Mouse (Mus musculus): ENCODE measurements around the gene Spata25. TPM values are rescaled to one million over a fixed set of nuclear protein-coding genes. Genes with fewer than 3 reads are reported as not detected.
A peak's percentile ranks its signal among the peaks of the same experiment; 100 is the strongest.

Spata25 gene
- polyA plus RNA-seq, 1 experiment from 2014 or later = not detected

- Histone ChIP-seq H3K4me2 (replicated peaks) (peak overlapping the region; percentile 63), H3K9ac (peak overlapping the region; percentile 66), H3K27ac (replicated peaks) (peak overlapping the region; percentile 91), H3K4me1 (peaks cover 17% of the 10 kb centered on the region), H3K4me3 (replicated peaks) (peak overlapping the region; percentile 85), H3K27me3 (no peaks in the 10 kb centered on the region), H3K9me3 (replicated peaks) (no peaks in the 10 kb centered on the region), H3K36me3 (peaks cover 46% of the 10 kb centered on the region)
- WGBS = 3% methylated on average over 10 of the region's 10 CpGs
- peak; percentile 48; the same call in 1 of the 2 replicates for ATAC-seq (ENCODE audit: insufficient number of reproducible peaks, low FRiP score, low TSS enrichment, low read depth)
Measured at GRCm38 (mm10) chr2:164823181-164823585, 5.2 kb downstream of the Spata25 start.

DNA sequence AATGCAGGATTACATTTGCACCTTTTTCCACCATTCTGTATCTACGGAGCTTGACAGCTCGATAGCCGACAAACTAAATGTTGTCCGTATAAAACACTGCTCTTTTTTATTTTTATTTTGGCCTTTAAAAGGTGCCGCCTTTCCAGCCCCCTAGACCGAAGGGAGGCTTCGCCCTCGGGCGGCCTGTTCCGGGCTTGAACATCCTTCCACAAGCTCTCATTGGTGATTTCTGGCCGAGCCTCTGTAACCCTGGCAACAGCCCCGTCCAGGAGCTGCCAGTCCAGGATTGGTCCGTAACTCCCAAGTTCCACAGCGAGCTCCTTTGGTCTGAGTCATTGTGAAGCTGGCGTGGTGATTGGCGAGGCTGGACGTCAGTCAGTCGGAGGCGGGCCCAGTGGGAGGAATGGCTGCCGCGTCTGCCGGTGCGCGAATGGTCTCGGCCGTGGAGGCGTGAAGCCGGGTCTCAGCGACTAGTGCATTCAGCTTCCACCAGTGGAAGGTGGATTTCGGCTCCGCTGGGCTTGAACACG lies 5.6 kb downstream of the Spata25 start, which contains the start of gene Zswim1:
Gene Zswim1, plus strand, starts transcription at position 51 of the 530 bp plus-strand sequence.
- no peaks in the 10 kb centered on the region for H3K9me3 ChIP-seq (replicated peaks)
- peak; percentile 98 for ATAC-seq (ENCODE audit: insufficient number of reproducible peaks, low FRiP score, low TSS enrichment, low read depth)
- H3K36me3 ChIP-seq = peaks cover 41% of the 10 kb centered on the region
- peak within 1 kb of the TSS; percentile 66 for H3K9ac ChIP-seq
- under 1% methylated on average over 32 of the region's 32 CpGs for WGBS
- H3K27ac ChIP-seq (replicated peaks) = peak within 1 kb of the TSS; percentile 91
- peaks cover 19% of the 10 kb centered on the region for H3K4me1 ChIP-seq
- peak within 1 kb of the TSS; percentile 63 for H3K4me2 ChIP-seq (replicated peaks)
- H3K27me3 ChIP-seq = no peaks in the 10 kb centered on the region
- peak within 1 kb of the TSS; percentile 85 for H3K4me3 ChIP-seq (replicated peaks)

DNA sequence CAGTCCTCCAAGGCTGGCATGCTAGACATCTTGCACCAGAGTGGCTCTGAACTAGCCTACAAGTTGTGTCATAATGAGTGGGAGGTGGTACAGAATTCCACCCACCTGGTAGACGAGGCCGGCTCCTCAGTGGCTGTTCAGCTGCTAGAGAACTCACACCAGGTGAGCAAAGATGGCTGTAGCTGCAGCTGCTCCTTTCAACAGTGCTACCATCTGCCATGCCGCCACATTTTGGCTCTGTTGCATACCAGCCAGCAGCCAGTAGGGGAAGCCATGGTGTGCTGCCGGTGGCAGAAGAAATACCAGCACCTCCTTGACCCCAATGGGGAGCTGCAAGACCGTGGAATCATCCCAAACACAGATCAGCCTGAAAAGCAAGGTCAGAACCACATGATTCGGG lies 7.3 kb downstream of the Spata25 start:
- ATAC-seq (ENCODE audit: insufficient number of reproducible peaks, low FRiP score, low TSS enrichment, low read depth) = no peak
- Histone ChIP-seq H3K9me3 (replicated peaks) (no peaks in the 10 kb centered on the region), H3K4me1 (peaks cover 27% of the 10 kb centered on the region), H3K36me3 (peaks cover 25% of the 10 kb centered on the region), H3K27ac (replicated peaks) (no peak overlapping the region), H3K27me3 (no peaks in the 10 kb centered on the region), H3K9ac (no peak overlapping the region), H3K4me2 (replicated peaks) (no peak overlapping the region), H3K4me3 (replicated peaks) (no peak overlapping the region)
- 80% methylated on average over 6 of the region's 6 CpGs for WGBS

- no peaks in the 10 kb centered on the region for H3K27me3 ChIP-seq
- H3K9ac ChIP-seq = no peak overlapping the region
- H3K4me1 ChIP-seq = peaks cover 16% of the 10 kb centered on the region; the same call in 1 of the 2 replicates
- H3K9me3 ChIP-seq (replicated peaks) = no peaks in the 10 kb centered on the region
- H3K4me2 ChIP-seq (replicated peaks) = no peak overlapping the region
- ATAC-seq (ENCODE audit: insufficient number of reproducible peaks, low FRiP score, low TSS enrichment, low read depth) = no peak
- H3K36me3 ChIP-seq = peaks cover 10% of the 10 kb centered on the region
- WGBS = 55% methylated on average over 5 of the region's 5 CpGs
- no peak overlapping the region for H3K27ac ChIP-seq (replicated peaks)
- no peak overlapping the region for H3K4me3 ChIP-seq (replicated peaks)
Measured at GRCm38 (mm10) chr2:164817703-164818102, 10.6 kb downstream of the Spata25 start.

GRCm38 (mm10) chr2:164817206-164817605 lies 11.1 kb downstream of the Spata25 start:
- H3K9me3 ChIP-seq (replicated peaks) = no peaks in the 10 kb centered on the region
- H3K4me3 ChIP-seq (replicated peaks) = no peak overlapping the region
- WGBS = 69% methylated on average over 6 of the region's 6 CpGs
- H3K4me2 ChIP-seq (replicated peaks) = no peak overlapping the region
- H3K36me3 ChIP-seq = peaks cover 10% of the 10 kb centered on the region
- ATAC-seq (ENCODE audit: insufficient number of reproducible peaks, low FRiP score, low TSS enrichment, low read depth) = no peak
- H3K27ac ChIP-seq (replicated peaks) = no peak overlapping the region
- H3K27me3 ChIP-seq = no peaks in the 10 kb centered on the region
- peaks cover 12% of the 10 kb centered on the region; the same call in 1 of the 2 replicates for H3K4me1 ChIP-seq
- H3K9ac ChIP-seq = no peak overlapping the region

- no peak overlapping the region for H3K4me2 ChIP-seq (replicated peaks)
- no peak overlapping the region for H3K9ac ChIP-seq
- ATAC-seq (ENCODE audit: insufficient number of reproducible peaks, low FRiP score, low TSS enrichment, low read depth) = no peak
- H3K27ac ChIP-seq (replicated peaks) = no peak overlapping the region
- WGBS = 89% methylated on average over 8 of the region's 8 CpGs
- H3K4me3 ChIP-seq (replicated peaks) = no peak overlapping the region
- H3K27me3 ChIP-seq = no peaks in the 10 kb centered on the region
- H3K4me1 ChIP-seq = 0 out of 2 replicates have a peak, but pooled peaks cover 9% of the 10 kb centered on the region
- H3K9me3 ChIP-seq (replicated peaks) = no peaks in the 10 kb centered on the region
- peaks cover 5% of the 10 kb centered on the region; the same call in 1 of the 2 replicates for H3K36me3 ChIP-seq
Measured at GRCm38 (mm10) chr2:164815821-164816220, 12.5 kb downstream of the Spata25 start.

GRCm38 (mm10) chr2:164815348-164815747 lies 13.0 kb downstream of the Spata25 start:
- no peak for ATAC-seq (ENCODE audit: insufficient number of reproducible peaks, low FRiP score, low TSS enrichment, low read depth)
- 0 out of 2 replicates have a peak, but pooled peaks cover 9% of the 10 kb centered on the region for H3K4me1 ChIP-seq
- no peak overlapping the region for H3K27ac ChIP-seq (replicated peaks)
- whole genome bisulfite sequencing = 86% methylated on average over 5 of the region's 5 CpGs
- no peaks in the 10 kb centered on the region for H3K9me3 ChIP-seq (replicated peaks)
- H3K4me2 ChIP-seq (replicated peaks) = no peak overlapping the region
- H3K27me3 ChIP-seq = no peaks in the 10 kb centered on the region
- H3K9ac ChIP-seq = no peak overlapping the region
- no peak overlapping the region for H3K4me3 ChIP-seq (replicated peaks)
- peaks cover under 1% of the 10 kb centered on the region; the same call in 1 of the 2 replicates for H3K36me3 ChIP-seq

DNA sequence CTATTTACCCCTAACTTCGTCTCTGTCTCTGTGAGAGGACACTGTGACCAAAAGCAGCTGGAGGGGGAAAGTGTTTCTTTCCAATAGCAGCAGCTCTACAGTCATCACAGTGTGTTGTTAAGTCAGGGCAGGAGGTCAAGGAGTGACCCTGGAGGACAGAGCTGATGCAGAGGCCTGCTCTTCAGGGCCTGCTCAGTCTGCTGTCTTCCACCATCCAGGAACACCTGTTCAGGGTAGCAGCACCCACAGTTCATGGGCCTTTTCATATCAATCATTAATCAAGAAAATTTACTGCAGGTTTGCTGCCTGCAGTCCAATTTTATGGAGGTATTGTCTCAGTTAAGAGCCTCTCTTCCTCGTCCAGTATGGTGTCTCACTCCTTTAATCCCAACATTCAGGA lies 14.8 kb downstream of the Spata25 start:
- no peak for ATAC-seq (ENCODE audit: insufficient number of reproducible peaks, low FRiP score, low TSS enrichment, low read depth)
- Histone ChIP-seq H3K9ac (no peak overlapping the region), H3K27me3 (no peaks in the 10 kb centered on the region), H3K4me1 (0 out of 2 replicates have a peak, but pooled peaks cover 9% of the 10 kb centered on the region), H3K4me3 (replicated peaks) (no peak overlapping the region), H3K4me2 (replicated peaks) (no peak overlapping the region), H3K27ac (replicated peaks) (no peak overlapping the region), H3K9me3 (replicated peaks) (no peaks in the 10 kb centered on the region), H3K36me3 (0 out of 2 replicates have a peak, but pooled peaks cover 6% of the 10 kb centered on the region)
- 58% methylated on average over 2 of the region's 2 CpGs for WGBS

DNA sequence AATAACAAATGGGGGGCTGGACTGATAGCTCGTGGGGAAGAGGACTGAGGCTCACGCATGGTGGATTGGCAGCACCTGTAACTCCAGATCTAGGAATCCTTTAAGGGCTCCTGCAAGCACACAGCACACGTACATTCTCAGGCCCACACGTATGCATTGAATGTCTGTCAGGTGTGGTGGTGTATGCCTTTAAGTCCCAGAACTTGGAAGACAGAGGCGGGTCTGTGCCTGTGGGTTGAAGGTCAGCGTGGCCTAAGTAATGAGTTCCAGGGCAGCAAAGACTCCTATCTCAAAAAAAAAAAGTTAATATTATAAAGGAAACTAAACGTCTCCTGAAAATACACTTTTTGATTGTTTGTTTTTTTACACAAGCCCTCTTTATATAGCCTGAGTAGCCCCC lies 21.7 kb downstream of the Spata25 start:
- Histone ChIP-seq H3K27ac (replicated peaks) (no peak overlapping the region), H3K4me1 (peaks cover 30% of the 10 kb centered on the region), H3K4me3 (replicated peaks) (no peak overlapping the region), H3K36me3 (peaks cover 16% of the 10 kb centered on the region), H3K4me2 (replicated peaks) (no peak overlapping the region), H3K27me3 (no peaks in the 10 kb centered on the region), H3K9me3 (replicated peaks) (no peaks in the 10 kb centered on the region), H3K9ac (no peak overlapping the region)
- WGBS = 59% methylated on average over 7 of the region's 7 CpGs
- no peak for ATAC-seq (ENCODE audit: insufficient number of reproducible peaks, low FRiP score, low TSS enrichment, low read depth)

DNA sequence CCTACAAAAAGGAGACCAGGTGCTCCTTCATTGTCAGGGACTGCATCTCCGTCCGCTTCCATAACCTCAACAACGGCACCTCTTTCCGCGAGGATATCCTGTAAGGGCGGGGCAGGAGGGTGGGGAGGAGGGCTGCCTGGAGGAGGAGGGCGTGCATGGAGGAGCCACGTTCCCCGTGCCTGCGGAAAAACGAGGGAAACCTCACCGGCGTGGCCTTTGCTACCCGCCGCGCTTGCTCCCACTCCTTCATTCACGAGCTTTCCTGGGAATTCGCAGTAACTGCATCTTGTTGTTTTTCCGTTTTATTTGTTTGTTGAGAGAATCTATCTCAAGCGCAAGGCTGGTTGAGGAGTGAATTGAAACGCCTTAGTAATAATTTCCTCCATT lies 23.0 kb downstream of the Spata25 start:
- Histone ChIP-seq H3K36me3 (peaks cover 28% of the 10 kb centered on the region), H3K4me3 (replicated peaks) (peak overlapping the region; percentile 92), H3K4me2 (replicated peaks) (peak overlapping the region; percentile 82), H3K9me3 (replicated peaks) (no peaks in the 10 kb centered on the region), H3K27me3 (no peaks in the 10 kb centered on the region), H3K9ac (peak overlapping the region; percentile 71), H3K4me1 (peaks cover 30% of the 10 kb centered on the region), H3K27ac (replicated peaks) (peak overlapping the region; percentile 86)
- peak; percentile 45 for ATAC-seq (ENCODE audit: insufficient number of reproducible peaks, low FRiP score, low TSS enrichment, low read depth)
- WGBS = 2% methylated on average over 21 of the region's 21 CpGs

DNA sequence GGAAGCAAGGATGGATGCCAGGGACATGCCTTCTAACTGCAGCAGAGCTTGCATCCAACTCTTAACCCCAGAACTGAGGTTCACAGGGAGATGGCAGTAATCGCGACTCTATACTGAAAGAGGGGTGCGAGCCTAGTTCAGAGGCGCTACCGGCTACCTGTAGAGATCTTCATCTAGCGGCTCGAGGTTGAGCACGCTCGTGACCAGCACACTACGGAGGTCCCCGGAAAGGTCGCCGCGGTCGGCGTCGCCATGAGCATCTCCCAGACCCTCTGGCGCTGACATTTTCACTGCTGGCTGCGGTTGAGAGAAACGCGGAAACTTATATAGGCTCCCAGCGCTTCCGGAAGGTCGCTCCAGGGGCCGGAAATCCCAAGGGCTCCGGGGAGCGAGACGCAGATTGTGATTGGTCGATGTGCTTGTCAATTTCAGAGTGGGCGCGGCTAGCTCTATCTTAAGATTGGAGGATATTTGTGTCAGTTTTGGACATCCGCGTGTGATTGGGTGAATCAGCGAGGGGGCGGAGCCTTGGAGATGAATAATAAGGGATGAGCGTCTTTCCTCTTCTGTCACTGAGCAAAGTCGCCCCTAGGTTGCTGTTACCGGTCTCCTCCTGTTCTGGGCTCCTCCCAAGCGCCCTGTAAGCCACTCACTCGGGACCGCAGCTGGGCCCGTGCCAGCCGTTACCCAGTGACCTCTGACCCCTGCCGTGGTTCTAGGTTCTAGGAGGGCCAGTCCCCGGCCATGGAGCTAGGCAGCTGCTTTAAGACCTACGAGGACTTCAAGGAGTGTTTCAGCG lies 23.6 kb downstream of the Spata25 start, which contains the start of the genes Acot8 and Zswim3:
Gene Acot8, minus strand, starts transcription at position 350 of the 799 bp plus-strand sequence.
Gene Zswim3, plus strand, starts transcription at position 566 of the 799 bp plus-strand sequence.
- Histone ChIP-seq H3K4me2 (replicated peaks) (peak within 1 kb of the TSS; percentile 82), H3K36me3 (peaks cover 34% of the 10 kb centered on the region), H3K27ac (replicated peaks) (peak within 1 kb of the TSS; percentile 89), H3K27me3 (no peaks in the 10 kb centered on the region), H3K4me3 (replicated peaks) (peak within 1 kb of the TSS; percentile 92), H3K9me3 (replicated peaks) (no peaks in the 10 kb centered on the region), H3K9ac (peak within 1 kb of the TSS; percentile 83), H3K4me1 (peaks cover 30% of the 10 kb centered on the region)
- ATAC-seq (ENCODE audit: insufficient number of reproducible peaks, low FRiP score, low TSS enrichment, low read depth) = peak; percentile 97
- WGBS = under 1% methylated on average over 47 of the region's 47 CpGs

All from embryonic facial prominence, embryonic 15.5 days (tissue).